Mouse (Mus musculus): Measurements from ENCODE around the gene Prss56.

Prss56 gene

DNA sequence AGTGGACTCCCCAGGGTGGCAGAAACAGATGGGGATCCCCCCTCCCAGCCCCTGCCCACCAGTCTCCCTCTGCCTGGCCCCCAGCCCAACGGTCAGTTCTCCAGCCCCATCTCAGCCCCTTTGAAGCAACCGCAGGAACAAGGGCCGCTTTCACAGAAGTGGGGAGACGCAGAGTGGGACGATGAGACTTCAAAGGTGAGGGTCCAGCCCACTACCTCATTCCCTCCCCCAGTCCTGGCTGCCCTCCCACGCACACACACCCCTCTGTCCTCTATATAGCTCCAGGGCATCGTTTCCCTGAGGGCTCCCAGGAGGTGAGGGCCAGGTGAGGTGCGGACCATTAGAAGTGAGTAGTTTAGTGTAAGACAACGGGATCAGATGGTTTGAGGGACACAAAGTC is at the start of gene Prss56:
Prss56 (plus strand) TSS at position 301 of the 400 bp plus-strand sequence.
- DNase-seq (ENCODE audit: low spot score), result no peak

DNA sequence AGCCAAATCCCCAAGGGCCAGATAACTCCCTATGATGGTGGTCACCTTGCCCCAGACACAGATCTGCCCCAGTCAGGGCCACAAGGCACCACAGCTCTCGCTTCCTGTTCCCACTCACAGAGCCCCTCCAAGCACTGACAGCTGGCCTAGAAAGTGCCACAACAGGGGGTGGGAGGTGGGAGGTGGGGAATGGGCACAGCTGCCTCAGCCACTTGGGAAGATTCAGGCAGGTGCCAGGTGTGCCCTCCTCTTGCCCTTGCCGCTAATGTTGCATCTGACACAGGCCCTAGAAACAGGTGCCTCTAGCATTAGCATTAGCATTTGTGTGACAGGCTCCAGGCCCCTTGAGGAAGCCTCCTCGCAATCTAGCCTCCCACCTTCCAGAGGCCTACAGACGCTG is 41.6 kb upstream of the Prss56 start:
- DNase-seq (ENCODE audit: low spot score), result no peak

DNA sequence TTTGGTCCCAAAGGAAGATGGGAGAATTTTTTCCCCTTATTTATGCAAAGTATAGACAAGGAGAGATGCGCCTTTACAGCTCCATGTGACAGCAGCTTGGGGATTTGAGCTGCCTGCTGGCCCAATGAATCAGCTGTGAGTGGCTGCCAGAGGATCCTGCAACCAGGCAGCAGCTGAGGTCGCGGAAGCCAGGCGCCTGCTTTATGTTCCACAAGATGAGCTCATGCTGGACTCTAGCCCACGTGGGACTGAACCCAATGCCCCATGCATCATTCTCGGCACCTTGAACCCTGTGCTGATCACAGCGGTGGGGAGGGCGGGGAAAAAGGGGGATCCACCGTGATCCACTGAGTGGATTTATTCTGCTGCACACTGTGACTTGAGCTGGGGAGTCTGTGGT is 40.7 kb upstream of the Prss56 start:
- DNase-seq (ENCODE audit: low spot score), result no peak

DNA sequence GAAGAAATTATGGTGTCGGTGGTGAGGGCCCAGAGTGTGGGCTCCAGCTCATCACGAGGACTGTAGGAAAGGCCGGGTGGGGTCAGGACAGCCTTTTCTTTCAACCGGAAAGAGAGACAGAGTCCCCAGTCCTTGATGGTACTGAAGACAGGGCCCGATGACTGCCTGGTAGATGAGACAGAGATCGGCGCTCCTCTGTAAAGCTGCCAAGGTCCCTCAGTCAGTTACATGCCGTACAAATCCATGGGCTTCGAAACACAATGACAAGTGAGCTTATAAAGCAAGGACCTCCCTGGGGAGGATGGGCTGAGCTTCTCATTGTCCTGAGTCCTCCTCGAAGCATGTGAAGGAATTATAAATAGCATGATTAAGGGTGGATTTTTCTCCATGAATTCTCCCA is 40.0 kb upstream of the Prss56 start:
- no peak for DNase-seq (ENCODE audit: low spot score)

DNA sequence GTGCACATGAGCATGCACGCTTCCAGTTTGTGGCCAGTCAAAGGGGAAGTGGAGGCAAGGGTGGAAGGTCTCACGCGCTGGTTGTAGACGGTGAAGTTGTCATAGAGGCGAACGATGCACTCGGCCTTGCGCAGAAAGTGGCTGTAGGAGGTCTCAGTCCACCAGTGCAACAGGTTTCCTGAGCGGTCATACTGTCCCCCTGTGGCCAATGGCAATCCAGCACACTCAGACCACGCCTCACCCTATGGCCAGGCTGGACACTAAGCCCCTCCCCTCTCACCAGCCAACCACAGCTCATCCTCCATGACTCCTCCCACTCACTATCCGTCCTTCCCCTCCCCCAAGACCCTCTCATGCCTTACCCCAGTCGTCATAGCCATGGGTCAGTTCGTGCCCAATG is 33.7 kb upstream of the Prss56 start:
- no peak for DNase-seq (ENCODE audit: low spot score)

DNA sequence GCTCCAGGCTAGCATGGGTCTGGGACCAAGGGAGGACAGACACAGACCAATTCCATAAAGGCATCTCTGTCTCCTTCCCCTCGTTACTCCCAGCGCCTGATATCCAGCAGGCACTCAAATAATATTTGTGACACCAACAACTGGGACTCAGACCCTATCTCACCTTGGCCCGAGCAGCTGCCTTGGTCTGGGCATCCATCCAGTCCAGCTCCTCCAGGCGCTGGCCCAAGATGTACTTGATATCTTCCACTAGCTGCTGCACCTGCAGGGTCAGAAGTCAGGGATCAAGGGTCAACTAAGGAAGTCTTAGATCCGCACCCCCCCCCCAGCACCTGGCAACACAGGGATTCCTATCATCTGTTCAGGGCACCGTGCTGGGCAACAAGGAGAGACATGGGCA is 31.8 kb upstream of the Prss56 start:
- no peak for DNase-seq (ENCODE audit: low spot score)

DNA sequence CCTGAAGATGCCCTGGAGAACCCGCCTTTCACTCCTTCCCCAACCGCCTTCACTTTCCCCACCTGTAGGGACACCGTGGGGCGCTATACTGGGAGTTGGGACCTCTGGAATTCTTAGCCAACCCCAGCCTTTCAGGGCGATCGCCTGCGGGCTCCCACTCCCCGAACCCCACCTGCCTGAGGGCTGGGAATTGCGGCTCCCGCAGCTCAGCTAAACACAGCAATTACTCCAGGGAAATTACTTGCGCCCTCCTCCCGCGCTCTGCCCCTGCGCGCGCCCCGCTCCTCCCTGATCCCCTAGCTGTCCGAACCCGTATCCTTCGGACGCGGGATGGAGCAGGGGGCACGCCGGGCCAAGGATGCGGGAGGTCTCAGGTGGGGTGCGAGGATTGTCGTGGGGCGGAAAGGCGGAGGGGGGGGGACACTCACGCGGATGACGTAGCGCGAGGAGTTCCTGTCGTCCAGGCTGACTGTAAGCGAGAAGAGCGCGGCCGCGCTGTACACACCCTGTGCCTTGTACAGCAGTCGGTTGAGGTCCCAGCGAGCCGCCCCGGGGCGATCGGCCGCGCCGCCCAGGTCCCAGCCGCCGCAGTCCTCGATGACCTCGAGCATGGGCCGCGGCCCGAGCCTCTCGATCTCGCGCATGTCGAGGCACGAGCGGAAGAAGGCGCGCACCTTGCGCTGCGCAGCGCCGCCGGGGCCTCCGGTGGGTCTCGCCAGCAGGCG is 29.2 kb upstream of the Prss56 start:
- no peak for DNase-seq (ENCODE audit: low spot score)

DNA sequence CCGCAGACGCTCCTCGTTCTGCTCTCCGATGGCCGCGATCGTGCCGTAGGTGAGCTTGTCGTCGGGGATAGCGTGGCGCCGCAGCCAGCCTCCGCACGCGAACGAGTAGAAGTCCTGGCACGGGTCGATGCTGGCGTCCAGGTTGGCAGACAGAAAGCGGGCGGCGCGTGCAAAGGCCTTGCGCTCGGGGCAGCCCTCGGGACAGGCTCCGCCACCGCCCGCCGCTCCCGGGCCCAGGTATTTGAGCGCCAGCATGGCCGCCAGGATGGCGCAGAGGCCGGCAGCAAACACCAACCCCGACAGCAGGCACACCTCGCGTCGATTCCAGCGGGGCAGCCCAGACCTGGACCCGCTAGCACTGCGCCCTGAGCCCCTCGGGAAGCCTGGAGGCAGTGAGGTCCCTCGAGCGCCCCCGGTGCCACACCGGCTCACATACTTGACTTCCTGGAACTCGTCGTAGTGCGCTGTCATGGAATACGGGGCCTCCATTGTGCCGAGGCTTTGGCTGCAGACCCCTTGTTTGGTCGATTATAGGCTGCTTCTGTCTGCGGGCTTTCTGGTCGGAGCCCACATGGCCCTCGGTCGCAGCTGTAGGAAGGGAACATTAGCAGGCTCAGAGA is 28.5 kb upstream of the Prss56 start:
- DNase-seq (ENCODE audit: low spot score), result no peak

DNA sequence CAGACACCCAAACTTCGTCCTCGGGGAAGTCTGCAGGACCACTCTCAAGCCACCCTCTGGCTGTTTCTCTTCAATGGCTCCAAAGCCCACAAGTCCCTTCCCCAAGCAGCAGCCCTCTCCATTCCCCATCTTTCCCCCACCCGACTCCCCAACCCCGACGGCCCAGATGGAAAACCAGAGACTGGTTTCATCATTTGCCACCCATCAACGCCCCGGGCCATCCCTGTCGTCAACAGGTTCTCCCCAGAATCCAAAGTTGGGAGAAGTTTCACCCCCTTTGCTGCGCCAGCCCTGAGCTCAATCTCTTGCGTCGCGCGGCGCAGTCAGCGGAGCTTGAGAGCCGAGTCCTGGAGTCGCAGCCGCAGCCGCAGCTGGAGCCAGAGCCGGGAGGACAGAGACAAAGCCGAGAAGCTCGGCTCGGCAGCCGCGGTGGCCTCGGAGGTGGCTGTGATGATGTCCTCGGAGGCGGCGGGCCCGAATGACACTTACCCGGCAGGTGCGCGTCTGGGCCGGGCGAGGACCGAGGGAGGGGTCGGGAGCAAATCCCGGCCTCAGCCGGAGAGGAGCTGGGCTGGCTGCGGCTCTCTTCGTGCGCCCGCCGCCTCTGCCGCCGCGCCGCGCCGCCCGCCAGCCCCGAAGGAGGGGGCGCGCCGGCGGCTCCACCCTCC is 27.4 kb upstream of the Prss56 start:
- no peak for DNase-seq (ENCODE audit: low spot score)

DNA sequence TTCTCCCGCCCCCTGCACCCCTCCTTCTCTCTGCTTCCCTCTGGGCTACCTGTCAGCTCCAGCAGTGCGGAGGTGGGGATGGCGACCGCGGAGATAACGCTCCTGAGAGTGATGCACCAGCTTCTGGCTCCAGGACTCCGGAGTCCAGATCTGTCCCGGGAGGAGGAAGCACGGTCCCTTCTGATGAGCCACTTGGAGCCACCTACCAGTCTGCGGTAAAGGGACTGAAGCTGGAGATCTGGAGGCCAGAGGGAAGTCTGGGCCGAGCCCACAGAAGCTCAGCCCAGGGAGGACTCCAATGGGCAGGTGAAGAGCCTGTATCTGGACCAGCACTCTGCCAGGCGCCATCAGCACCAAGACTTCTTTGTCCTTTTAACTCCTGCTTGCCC is 26.9 kb upstream of the Prss56 start, which contains the start of gene Ecel1:
Ecel1 (minus strand) TSS at position 323 of the 389 bp plus-strand sequence.
- no peak for DNase-seq (ENCODE audit: low spot score)

DNA sequence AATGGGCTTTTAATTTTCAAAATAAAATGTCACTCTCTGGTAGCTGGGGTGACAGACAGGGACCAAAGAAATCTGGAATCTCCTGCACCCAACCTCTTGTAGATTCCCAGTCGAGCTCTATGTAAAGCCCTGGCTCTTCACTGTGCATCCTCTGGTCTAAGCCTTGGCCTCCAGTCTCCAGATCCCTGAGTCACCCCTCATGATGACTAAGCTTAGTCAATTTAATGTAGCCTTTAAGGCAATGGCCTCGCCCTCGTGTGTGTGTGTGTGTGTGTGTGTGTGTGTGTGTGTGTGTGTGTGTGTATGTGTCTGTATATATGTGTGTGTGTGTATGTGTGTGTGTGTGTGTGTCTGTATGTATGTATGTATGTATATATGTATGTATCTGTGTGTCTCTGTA is 23.7 kb upstream of the Prss56 start:
- DNase-seq (ENCODE audit: low spot score), result no peak

DNA sequence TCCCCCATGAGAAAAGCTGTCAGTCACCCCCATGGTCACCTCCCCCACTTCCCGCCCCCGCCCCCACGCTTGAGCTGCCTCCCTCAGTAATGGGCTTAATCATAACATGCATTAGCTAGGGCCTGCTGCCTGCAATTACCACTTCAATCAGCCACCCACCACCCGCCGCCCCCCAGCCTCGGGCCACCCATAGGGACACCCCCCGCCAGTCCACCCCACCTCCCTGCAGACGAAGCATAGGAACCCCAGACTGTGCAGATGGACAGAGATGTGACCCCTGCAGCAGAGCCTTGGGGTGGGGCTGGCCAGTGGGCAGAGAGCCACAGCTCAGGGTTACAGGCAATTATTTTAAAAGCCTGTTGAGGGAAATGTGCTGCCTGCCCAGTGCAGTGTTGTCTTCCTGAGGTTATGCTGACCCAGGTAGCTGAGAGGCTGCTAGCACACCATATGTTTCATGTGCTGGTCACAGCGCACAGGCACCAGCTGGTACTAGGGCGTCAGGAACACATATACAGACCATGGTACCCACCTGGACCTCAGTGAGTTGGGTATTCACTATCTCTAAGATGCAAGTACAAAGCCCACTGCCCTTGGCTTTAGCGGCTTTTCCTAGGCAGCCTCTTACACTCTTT is 18.8 kb upstream of the Prss56 start:
- no peak for DNase-seq (ENCODE audit: low spot score)

DNA sequence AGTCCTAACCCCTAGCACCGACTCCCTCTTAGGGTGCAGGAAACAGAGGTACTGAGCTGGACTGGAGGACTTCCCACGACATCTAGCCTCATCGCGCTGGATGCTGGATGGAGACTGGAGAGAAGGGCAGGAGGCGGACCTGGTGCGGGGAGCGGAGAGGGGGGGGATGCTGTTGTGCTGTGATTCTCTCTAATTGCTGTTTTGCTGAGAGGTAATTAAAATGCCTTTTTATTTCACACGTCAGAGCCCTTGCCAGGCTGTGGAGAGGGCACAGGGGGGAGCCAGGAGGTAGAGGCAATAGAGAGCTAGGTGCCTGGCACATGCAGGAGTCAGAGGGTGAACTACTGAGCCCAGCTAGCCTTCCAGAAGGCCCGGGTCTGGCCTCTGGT is 18.3 kb upstream of the Prss56 start:
- DNase-seq (ENCODE audit: low spot score), result no peak

DNA sequence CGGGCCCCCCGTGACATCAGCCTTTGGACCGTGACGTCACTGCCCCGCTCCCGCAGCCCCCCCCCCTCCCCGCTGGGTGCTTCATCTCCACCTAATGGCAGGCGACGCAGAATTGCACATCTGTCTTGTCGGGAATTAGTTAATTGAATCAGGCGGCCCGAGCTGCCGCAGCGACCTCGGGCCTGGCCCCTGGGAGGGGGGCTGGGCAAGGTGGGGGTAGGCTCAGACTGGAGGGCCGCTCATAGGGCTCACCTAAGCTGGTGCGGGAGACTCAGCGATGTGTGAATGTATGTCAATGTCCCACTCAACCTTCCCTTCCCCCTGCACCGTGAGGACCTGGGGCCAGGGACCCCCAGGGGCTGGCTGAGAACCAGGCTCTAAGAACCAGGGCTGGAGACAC is 12.7 kb upstream of the Prss56 start:
- no peak for DNase-seq (ENCODE audit: low spot score)

DNA sequence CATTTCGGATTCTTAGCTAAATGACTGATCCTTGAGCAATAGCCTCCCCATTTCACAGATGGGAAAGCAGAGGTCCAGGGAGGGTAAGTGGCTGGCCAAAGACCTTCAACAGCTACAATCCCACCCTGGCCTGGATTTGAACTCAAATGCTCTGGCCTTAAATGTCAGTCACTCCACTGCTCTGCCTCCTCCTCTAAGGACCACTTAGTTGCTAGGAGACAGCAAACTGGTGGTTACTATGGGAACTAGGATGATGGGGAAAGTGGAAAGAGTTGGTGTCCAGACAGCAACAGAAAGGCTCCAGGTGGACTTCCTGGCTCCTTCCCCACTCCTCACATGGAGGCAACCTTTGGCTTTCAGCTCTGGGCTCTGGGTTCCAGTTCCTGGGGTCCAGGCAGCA is 11.8 kb upstream of the Prss56 start:
- no peak for DNase-seq (ENCODE audit: low spot score)

DNA sequence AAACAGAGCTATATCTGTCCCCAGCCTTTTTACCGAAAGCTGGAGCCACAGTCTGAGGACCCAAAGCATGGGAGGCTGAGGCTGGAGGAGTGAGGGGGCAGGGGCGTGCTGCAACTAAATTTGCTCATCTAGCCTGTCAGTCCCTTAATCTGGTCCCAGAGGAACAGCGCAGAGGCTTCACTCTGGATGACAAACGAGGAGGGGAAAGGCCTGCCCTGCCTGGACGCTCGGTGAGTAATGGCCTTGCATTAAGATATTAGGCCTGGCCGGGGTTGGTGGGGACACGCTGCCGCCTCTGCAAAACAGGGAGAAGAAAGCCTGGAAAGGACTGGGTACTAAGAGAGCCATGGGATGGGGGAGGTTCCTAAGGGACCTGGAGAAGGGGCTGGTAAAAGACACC is 10.8 kb upstream of the Prss56 start:
- no peak for DNase-seq (ENCODE audit: low spot score)

DNA sequence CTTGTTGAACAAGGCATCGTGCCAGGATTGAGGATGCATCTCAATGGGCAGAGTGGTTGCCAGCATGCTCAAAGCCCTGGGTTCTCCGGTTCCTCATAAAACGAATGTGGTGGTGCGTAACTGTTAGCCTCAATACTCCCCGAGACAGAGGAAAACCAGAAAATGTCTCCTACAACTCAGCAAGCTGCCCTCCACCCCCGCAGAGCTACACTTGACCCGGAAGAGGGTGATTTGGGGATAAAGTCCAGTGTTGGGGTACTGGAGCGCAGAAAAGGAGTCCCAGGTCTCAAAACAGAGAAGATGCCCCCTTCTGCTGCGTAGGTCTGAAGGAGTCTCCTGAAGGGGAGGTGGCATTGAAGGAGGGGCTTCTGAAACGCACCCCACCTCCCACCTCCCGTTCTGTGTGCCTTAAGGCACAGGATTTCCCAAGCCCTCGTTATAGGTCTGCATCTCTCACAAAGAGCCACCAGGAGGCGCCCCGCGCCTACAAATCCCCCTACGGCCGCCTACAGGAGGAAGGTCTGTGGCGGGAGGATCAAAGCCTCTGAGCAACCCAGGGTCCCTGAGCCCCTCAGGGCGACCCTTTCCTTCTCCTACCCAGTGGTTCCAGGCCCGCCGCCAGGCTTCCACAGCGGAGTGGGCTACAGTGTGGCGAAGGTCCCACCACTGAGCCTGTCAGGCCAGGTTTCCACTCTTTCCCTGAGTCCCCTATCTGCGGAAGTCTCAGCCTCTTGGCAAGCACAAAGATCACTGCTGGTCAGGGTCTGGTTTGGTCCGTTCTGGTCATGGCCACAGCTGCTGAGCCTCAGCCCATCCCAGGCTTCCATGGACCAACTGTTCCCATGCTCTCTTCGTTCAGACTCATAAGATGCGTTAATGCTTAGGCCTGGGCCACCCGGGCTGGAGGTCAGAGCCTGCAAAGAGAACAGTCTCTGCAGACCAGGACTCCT is 8.8 kb upstream of the Prss56 start:
- DNase-seq (ENCODE audit: low spot score), result peak; percentile 37

DNA sequence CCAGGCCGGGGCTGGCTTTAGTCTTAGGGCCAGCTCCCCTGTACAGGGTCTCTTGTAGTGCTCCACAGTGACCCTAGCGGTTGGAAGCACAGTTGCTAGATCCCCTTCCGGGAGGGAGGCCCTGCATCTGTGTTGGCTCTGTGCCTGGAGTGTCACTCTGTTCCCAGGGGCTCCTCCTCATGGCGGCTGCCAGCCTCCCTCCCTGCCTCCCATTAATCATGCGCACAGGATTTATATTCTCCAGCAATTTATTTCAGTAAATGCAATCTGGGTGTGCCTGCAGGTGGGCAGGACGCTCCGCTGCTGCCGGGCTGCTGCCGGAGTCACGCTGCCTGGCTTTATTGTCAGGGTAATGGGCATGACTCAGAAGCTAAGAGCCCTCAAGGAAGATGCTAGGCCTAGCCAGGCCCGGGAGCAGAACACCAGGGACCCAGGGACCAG is 7.2 kb upstream of the Prss56 start:
- no peak for DNase-seq (ENCODE audit: low spot score)

DNA sequence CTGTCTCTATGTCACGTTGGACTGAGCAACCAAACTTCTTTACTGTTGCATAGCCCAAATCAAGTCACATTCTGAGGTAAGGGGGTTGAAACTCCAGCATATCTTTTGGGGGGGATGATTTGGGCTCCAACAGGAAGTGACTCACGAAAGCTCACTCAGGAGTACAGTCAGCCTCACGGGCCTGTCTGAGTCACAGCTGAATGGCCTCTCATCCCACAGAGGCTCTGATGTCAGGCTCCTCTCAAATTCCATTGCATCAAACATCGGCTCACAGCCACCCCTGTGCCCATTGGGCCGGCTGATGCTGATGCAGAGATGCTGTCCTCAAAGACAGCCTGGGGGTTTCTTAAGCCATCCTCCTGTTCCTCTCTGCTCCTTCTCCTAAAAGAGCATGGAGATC is 2.2 kb upstream of the Prss56 start:
- DNase-seq (ENCODE audit: low spot score), result no peak

DNA sequence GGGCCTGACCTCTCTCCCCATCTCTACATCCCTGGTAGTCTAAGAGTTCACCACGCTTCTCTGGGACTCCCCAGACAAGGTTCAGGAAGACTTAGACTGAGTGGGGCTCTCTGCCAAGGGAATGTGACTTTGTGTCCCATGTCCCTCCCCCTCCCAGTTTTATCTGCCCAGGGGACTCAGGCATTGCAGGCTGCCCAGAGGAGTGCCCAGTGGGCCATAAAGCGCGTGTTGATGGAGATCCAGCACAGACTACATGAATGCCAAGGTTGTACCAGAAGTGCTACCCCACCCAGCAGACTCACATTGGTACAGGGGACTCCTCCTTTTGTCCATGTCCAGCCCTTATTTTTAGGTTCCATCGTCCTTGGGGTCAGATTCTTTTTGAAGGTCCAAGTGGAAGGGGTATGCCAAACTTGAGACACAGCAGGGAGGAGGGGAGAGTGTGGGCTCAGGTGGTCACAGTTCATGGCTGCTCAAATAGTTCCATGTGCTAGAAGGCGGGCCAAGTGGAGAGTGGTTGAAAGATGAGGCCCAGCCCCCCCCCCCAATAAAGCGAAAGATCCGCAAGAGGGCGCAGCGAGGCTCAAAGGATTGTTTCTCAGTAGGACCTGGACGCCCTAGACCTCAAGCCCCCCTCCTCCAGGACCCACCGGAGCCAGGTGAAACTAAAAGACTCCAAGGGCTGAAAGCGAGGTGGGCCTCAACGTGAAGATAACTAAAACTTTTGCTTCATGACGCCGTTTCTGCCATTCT is 1.1 kb downstream of the Prss56 start:
- DNase-seq (ENCODE audit: low spot score), result no peak

DNA sequence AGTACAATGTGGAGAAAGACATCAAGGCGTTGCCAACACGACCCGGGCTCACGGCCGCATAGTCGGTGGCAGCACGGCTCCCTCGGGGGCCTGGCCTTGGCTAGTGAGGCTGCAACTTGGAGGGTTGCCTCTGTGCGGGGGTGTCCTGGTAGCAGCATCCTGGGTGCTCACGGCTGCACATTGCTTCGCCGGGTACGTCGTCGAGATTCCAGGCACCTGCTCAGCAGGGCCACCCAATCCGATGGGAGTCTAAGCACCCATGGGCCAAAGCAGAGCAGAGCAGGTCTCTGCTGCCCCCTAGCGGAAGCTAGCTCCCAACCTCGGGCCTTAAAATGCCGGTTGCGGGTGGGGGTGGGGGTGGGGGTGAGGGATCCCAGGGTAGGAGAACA is 1.6 kb downstream of the Prss56 start:
- DNase-seq (ENCODE audit: low spot score), result peak; percentile 53
